Mouse (Mus musculus): ENCODE measurements around the gene Agap3. TPM values are rescaled to one million over a fixed set of nuclear protein-coding genes. Genes with fewer than 3 reads are reported as not detected.

Agap3 gene
- polyA plus RNA-seq, 1 experiment from 2014 or later, result 80.9 TPM

- H3K4me3 ChIP-seq, result peak within 1 kb of the TSS; percentile 64
- peak within 1 kb of the TSS; percentile 89 for H3K9ac ChIP-seq
- H3K27me3 ChIP-seq, result peaks cover 15% of the 10 kb centered on the region; the same call in 1 of the 2 replicates
- WGBS, result under 1% methylated on average over 46 of the region's 46 CpGs
- peak; percentile 95 for ATAC-seq (ENCODE audit: low read depth)
- H3K27ac ChIP-seq (replicated peaks), result peak within 1 kb of the TSS; percentile 92
- H3K36me3 ChIP-seq, result peaks cover 30% of the 10 kb centered on the region
- peaks cover 60% of the 10 kb centered on the region for H3K4me1 ChIP-seq (replicated peaks)
- H3K9me3 ChIP-seq, result no peaks in the 10 kb centered on the region
- peak within 1 kb of the TSS; percentile 85 for H3K4me2 ChIP-seq
Measured at GRCm38 (mm10) chr5:24423129-24424003, 28.6 kb upstream of the Agap3 start, which contains the start of the genes Cdk5 and Slc4a2. TSS of gene Cdk5 (minus strand) at chr5:24423530. TSS of gene Slc4a2 (plus strand) at chr5:24423837.

GRCm38 (mm10) chr5:24424004-24424781 is 27.8 kb upstream of the Agap3 start:
- peaks cover 15% of the 10 kb centered on the region; the same call in 1 of the 2 replicates for H3K27me3 ChIP-seq
- peaks cover 22% of the 10 kb centered on the region for H3K36me3 ChIP-seq
- H3K27ac ChIP-seq (replicated peaks), result peak overlapping the region; percentile 92
- peak overlapping the region; percentile 82 for H3K9ac ChIP-seq
- H3K9me3 ChIP-seq, result no peaks in the 10 kb centered on the region
- H3K4me2 ChIP-seq, result peak overlapping the region; percentile 85
- ATAC-seq (ENCODE audit: low read depth), result 0 out of 2 replicates have a peak, but pooled peaks have one; percentile 1
- peak overlapping the region; percentile 64 for H3K4me3 ChIP-seq
- 14% methylated on average over 21 of the region's 21 CpGs for WGBS
- peaks cover 64% of the 10 kb centered on the region for H3K4me1 ChIP-seq (replicated peaks)

DNA sequence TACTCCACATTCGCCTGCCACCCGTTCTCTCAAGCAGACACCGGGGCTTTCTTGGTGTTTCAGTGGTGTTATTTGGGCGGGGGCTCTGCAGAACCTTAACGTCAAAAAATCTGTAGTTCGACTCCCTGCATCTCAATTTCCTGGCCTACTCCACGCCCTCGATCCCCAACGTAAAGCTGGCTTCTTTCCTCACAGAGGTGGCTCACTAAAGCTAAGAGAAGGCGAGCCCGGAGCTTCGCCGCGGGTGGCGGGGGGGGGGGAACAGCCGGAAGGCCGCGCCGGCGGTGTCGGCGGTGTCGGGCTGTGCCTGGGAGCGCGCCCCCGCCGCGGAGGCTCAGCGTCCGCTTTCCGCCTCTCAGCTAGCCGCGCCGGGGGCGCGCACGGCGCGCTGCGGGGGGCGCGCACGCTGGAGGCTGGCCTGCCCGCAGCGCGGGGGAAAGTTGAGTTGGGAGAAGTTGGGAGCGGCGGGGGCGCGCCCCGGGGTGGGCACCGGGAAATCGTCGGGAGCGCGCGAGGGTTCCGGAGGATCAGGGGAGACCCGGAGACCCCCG is 27.0 kb upstream of the Agap3 start:
- Histone ChIP-seq H3K9me3 (no peaks in the 10 kb centered on the region), H3K27ac (replicated peaks) (peak overlapping the region; percentile 92), H3K4me3 (peak overlapping the region; percentile 64), H3K4me1 (replicated peaks) (peaks cover 64% of the 10 kb centered on the region), H3K4me2 (peak overlapping the region; percentile 85), H3K9ac (peak overlapping the region; percentile 82), H3K27me3 (peaks cover 15% of the 10 kb centered on the region; the same call in 1 of the 2 replicates), H3K36me3 (peaks cover 19% of the 10 kb centered on the region)
- no peak for ATAC-seq (ENCODE audit: low read depth)
- WGBS, result under 1% methylated on average over 50 of the region's 60 CpGs

GRCm38 (mm10) chr5:24425421-24426036 is 26.4 kb upstream of the Agap3 start:
- Histone ChIP-seq H3K4me3 (peak overlapping the region; percentile 64), H3K27ac (replicated peaks) (no peak overlapping the region), H3K36me3 (peaks cover 19% of the 10 kb centered on the region), H3K4me2 (peak overlapping the region; percentile 85), H3K4me1 (replicated peaks) (peaks cover 64% of the 10 kb centered on the region), H3K9ac (peak overlapping the region; percentile 82), H3K27me3 (peaks cover 15% of the 10 kb centered on the region; the same call in 1 of the 2 replicates), H3K9me3 (no peaks in the 10 kb centered on the region)
- no peak for ATAC-seq (ENCODE audit: low read depth)
- under 1% methylated on average over 26 of the region's 30 CpGs for WGBS

- no peaks in the 10 kb centered on the region for H3K9me3 ChIP-seq
- peaks cover 19% of the 10 kb centered on the region for H3K36me3 ChIP-seq
- H3K9ac ChIP-seq, result peak overlapping the region; percentile 82
- WGBS, result 2% methylated on average over 10 of the region's 10 CpGs
- ATAC-seq (ENCODE audit: low read depth), result no peak
- peaks cover 15% of the 10 kb centered on the region; the same call in 1 of the 2 replicates for H3K27me3 ChIP-seq
- peak overlapping the region; percentile 64 for H3K4me3 ChIP-seq
- H3K4me1 ChIP-seq (replicated peaks), result peaks cover 64% of the 10 kb centered on the region
- H3K27ac ChIP-seq (replicated peaks), result no peak overlapping the region
- peak overlapping the region; percentile 85 for H3K4me2 ChIP-seq
Measured at GRCm38 (mm10) chr5:24426037-24426432, 25.9 kb upstream of the Agap3 start.

- H3K4me2 ChIP-seq, result peak overlapping the region; percentile 85
- H3K9ac ChIP-seq, result peak overlapping the region; percentile 82; the same call in 1 of the 2 replicates
- peaks cover 15% of the 10 kb centered on the region; the same call in 1 of the 2 replicates for H3K27me3 ChIP-seq
- no peaks in the 10 kb centered on the region for H3K9me3 ChIP-seq
- H3K27ac ChIP-seq (replicated peaks), result no peak overlapping the region
- H3K4me1 ChIP-seq (replicated peaks), result peaks cover 60% of the 10 kb centered on the region
- peaks cover 22% of the 10 kb centered on the region for H3K36me3 ChIP-seq
- H3K4me3 ChIP-seq, result peak overlapping the region; percentile 64; the same call in 1 of the 2 replicates
- WGBS, result 10% methylated on average over 9 of the region's 9 CpGs
- no peak for ATAC-seq (ENCODE audit: low read depth)
Measured at GRCm38 (mm10) chr5:24426556-24427284, 25.3 kb upstream of the Agap3 start.

DNA sequence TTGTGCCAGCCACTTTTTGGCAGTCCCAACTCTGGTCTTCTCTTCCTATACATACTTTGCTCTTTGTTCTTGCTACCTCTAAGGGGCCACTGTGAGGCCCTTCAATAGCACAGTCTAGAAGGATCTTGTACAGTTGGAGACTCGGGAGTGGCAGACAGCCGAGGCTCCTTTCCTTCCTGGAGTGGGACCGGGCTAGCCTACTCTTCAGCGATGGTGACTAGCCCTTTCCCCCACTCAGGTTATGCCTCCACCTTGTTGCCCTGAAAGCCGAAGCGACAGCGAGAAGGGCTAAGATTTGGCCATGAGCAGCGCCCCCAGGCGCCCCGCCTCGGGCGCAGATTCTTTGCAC is 24.7 kb upstream of the Agap3 start:
- Histone ChIP-seq H3K4me3 (no peak overlapping the region), H3K27me3 (peaks cover 15% of the 10 kb centered on the region; the same call in 1 of the 2 replicates), H3K4me2 (peak overlapping the region; percentile 85), H3K36me3 (peaks cover 27% of the 10 kb centered on the region), H3K4me1 (replicated peaks) (peaks cover 55% of the 10 kb centered on the region), H3K9ac (0 out of 2 replicates have a peak overlapping the region, but pooled peaks have one; percentile 22), H3K27ac (replicated peaks) (no peak overlapping the region), H3K9me3 (no peaks in the 10 kb centered on the region)
- whole genome bisulfite sequencing, result 20% methylated on average over 12 of the region's 12 CpGs
- ATAC-seq (ENCODE audit: low read depth), result no peak

- H3K9me3 ChIP-seq, result no peaks in the 10 kb centered on the region
Measured at GRCm38 (mm10) chr5:24427981-24428402, 24.0 kb upstream of the Agap3 start.

DNA sequence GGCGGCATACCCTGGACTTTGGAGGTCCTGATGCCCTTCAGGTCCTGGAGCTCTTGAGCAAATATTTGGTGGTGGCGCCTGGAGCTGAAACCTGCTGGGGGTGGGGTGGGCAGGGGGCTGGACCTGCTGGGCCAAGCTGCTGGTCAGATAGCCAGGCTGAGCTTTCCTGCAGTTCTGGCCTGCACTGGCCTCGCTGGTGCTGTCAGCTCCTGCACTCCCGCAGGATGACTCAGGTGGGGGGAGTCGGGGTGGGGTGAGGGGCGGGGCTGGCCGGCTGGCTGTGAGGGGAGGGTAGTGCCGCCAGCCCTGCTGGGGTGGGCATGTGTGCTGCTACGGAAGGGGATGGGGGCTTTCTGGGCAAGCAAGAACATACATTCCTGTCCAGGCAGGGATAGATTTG is 23.4 kb upstream of the Agap3 start:
- H3K27ac ChIP-seq (replicated peaks), result no peak overlapping the region
- H3K4me2 ChIP-seq, result no peak overlapping the region
- H3K9ac ChIP-seq, result peak overlapping the region; percentile 43
- H3K9me3 ChIP-seq, result no peaks in the 10 kb centered on the region
- H3K27me3 ChIP-seq, result peaks cover 15% of the 10 kb centered on the region; the same call in 1 of the 2 replicates
- ATAC-seq (ENCODE audit: low read depth), result no peak
- peaks cover 41% of the 10 kb centered on the region for H3K36me3 ChIP-seq
- no peak overlapping the region for H3K4me3 ChIP-seq
- WGBS, result 13% methylated on average over 9 of the region's 9 CpGs
- H3K4me1 ChIP-seq (replicated peaks), result peaks cover 46% of the 10 kb centered on the region

More at GRCm38 (mm10) chr5:24427981-24428402, 24.0 kb upstream of the Agap3 start:
- no peak overlapping the region for H3K4me3 ChIP-seq
- H3K27ac ChIP-seq (replicated peaks), result no peak overlapping the region
- H3K27me3 ChIP-seq, result peaks cover 15% of the 10 kb centered on the region; the same call in 1 of the 2 replicates
- peak overlapping the region; percentile 22 for H3K4me2 ChIP-seq
- H3K9ac ChIP-seq, result peak overlapping the region; percentile 43
- no peak for ATAC-seq (ENCODE audit: low read depth)
- H3K4me1 ChIP-seq (replicated peaks), result peaks cover 48% of the 10 kb centered on the region
- 7% methylated on average over 15 of the region's 15 CpGs for WGBS
- H3K36me3 ChIP-seq, result peaks cover 35% of the 10 kb centered on the region

DNA sequence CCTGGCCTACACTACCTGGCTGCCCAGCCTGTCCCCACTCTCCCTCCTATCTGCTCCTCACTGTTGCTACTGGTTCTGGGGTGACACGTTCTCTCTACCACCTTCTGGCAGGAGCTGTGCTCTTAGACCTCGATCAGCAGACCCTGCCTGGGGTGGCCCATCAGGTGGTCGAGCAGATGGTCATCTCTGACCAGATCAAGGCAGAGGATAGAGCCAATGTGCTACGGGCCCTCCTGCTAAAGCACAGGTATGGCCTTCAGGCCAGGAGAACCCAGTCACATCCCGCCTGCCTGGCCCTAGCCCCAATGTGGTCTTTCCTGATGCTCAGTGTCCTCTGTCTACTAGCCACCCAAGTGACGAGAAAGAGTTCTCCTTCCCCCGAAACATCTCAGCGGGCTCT is 18.0 kb upstream of the Agap3 start:
- no peak overlapping the region for H3K27ac ChIP-seq (replicated peaks)
- H3K9me3 ChIP-seq, result no peaks in the 10 kb centered on the region
- H3K4me1 ChIP-seq (replicated peaks), result no peaks in the 10 kb centered on the region
- no peak for ATAC-seq (ENCODE audit: low read depth)
- no peaks in the 10 kb centered on the region for H3K27me3 ChIP-seq
- no peak overlapping the region for H3K9ac ChIP-seq
- no peak overlapping the region for H3K4me3 ChIP-seq
- H3K4me2 ChIP-seq, result no peak overlapping the region
- 93% methylated on average over 8 of the region's 8 CpGs for WGBS
- peaks cover 76% of the 10 kb centered on the region for H3K36me3 ChIP-seq

DNA sequence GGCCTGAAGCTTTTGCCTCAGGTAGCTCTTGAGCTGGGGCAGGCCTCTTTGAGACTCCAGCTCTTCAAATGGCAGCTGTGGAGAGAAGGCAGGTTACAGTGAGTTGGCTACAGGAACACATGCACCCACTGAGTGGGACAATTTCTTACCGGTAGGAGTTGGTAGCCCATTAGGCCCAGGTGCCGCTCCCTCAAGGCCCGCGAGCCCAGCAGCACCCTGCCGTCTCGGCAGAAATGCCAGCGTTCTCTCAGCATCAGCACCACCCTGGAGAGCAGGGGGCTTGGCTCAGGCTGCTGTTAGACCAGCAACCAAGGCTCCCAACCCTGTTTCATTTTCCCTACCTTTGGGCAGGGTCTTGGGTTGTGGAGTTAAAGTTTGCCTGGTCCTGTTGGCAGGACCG is 10.8 kb upstream of the Agap3 start:
- peaks cover 21% of the 10 kb centered on the region for H3K4me1 ChIP-seq (replicated peaks)
- H3K4me2 ChIP-seq, result no peak overlapping the region
- peaks cover 58% of the 10 kb centered on the region for H3K36me3 ChIP-seq
- H3K9ac ChIP-seq, result no peak overlapping the region
- no peaks in the 10 kb centered on the region for H3K27me3 ChIP-seq
- H3K9me3 ChIP-seq, result no peaks in the 10 kb centered on the region
- 93% methylated on average over 8 of the region's 8 CpGs for WGBS
- no peak for ATAC-seq (ENCODE audit: low read depth)
- H3K4me3 ChIP-seq, result no peak overlapping the region
- H3K27ac ChIP-seq (replicated peaks), result no peak overlapping the region

All from neural tube, embryonic 13.5 days (tissue).